Mouse (Mus musculus) thymus, postnatal 4 days (tissue): ENCODE measurements around the gene Nt5c3.

Source experiments
- DNase-seq: peaks from one replicate; pipeline ENCODE4 v3.0.0; 2021

The Nt5c3 gene

GRCm38 (mm10) chr6:56834769-56835168, 89.0 kb downstream of the Nt5c3 start:
- DNase-seq: no peak

- no peak for DNase-seq
Observed at GRCm38 (mm10) chr6:56832830-56833229, 90.9 kb downstream of the Nt5c3 start.

- DNase-seq: no peak
Observed at GRCm38 (mm10) chr6:56832407-56832796, 91.3 kb downstream of the Nt5c3 start.
